ENCODE assay signal across 9 mouse cellular contexts in the genomic region with DNA sequence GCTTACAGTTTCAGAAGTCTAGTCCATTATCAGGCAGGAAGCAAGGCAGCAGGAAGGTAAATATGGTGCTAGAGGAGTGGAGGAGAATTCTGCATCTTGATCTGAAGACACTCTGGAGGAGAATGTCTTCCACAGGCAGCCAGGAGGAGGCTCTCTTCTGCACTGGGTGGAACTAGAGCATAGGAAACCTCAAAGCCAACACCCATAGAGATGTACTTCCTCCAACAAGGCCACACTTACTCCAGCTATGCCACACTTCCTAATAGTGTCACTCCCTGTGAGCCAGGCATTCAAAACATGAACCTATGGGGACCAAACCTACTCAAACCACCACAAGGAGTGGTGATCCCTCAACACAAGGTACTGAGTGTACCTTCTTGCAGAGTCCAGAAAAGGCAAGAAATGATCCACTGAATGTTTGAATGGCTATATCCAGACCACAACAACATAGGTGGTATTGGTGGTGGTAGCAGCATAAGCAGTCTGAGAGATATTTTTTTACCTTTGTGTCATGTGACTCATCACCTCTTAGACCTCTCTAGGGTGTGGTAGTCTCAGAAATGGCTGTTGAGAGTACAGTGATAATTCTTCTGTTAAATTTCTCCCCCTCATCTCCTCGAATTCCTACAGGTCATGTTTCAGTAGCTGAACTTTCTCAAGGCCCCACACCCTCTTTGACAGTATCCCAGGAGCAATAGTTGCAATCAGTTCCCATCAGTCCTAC.
A peak's percentile ranks its signal among the peaks of the same experiment; 100 is the strongest.
DNase-seq lines count a peak whose midpoint lies in the region; ATAC-seq and TF ChIP-seq lines count a peak whose summit lies in the region.
"Had no signal": no experiment of that assay in that cellular context is flagged by ENCODE, and none has a peak within 500 bp of the region (broad histone marks: within the 10 kb centered on the region; RNA-seq: fewer than 3 reads in every experiment).

No protein-coding gene starts in this region.

- no peaks in the 10 kb centered on the region for H3K9me3 ChIP-seq in heart, embryonic 10.5 days
- H3K9me3 ChIP-seq in intestine, embryonic 15.5 days = no peaks in the 10 kb centered on the region
- H3K9me3 ChIP-seq in midbrain, postnatal 0 days (ENCODE audit: low read length) = no peaks in the 10 kb centered on the region

- no peaks in the 10 kb centered on the region for H3K27me3 ChIP-seq in heart, embryonic 10.5 days (ENCODE audit: insufficient read depth, poor library complexity, severe bottlenecking)
- H3K27me3 ChIP-seq in intestine, embryonic 15.5 days (replicated peaks) = no peaks in the 10 kb centered on the region
- no peaks in the 10 kb centered on the region for H3K27me3 ChIP-seq in midbrain, postnatal 0 days (ENCODE audit: insufficient read depth, low read length)

- H3K4me3 ChIP-seq in heart, embryonic 10.5 days = no peak overlapping the region
- no peak overlapping the region for H3K4me3 ChIP-seq in intestine, embryonic 15.5 days (replicated peaks)
- H3K4me3 ChIP-seq in midbrain, postnatal 0 days (ENCODE audit: low read depth, low read length) = no peak overlapping the region

- intact Hi-C loops in heart, postnatal 10 days (cut with DNase I) = no loop called here

- no peak for TF ChIP-seq CTCF in midbrain, postnatal 0 days (IDR thresholded peaks at IDR 0.05)

- no peak overlapping the region for H3K4me2 ChIP-seq in intestine, embryonic 15.5 days (replicated peaks)
- H3K4me2 ChIP-seq in midbrain, postnatal 0 days (ENCODE audit: low read depth, low read length, poor library complexity, severe bottlenecking) = no peak overlapping the region

- 54% methylated on average over 1 of the region's 1 CpGs for WGBS in heart, embryonic 10.5 days
- 48% methylated on average over 1 of the region's 1 CpGs for WGBS in intestine, embryonic 15.5 days
- WGBS in midbrain, postnatal 0 days = 32% methylated on average over 1 of the region's 1 CpGs

- H3K36me3 ChIP-seq in heart, embryonic 10.5 days = no peaks in the 10 kb centered on the region
- no peaks in the 10 kb centered on the region for H3K36me3 ChIP-seq in intestine, embryonic 15.5 days
- H3K36me3 ChIP-seq in midbrain, postnatal 0 days (ENCODE audit: insufficient read depth, low read length) = no peaks in the 10 kb centered on the region

- no peak overlapping the region for H3K9ac ChIP-seq in intestine, embryonic 15.5 days
- no peak overlapping the region for H3K9ac ChIP-seq in midbrain, postnatal 0 days (replicated peaks; ENCODE audit: low read length, poor library complexity, severe bottlenecking)

- no peaks in the 10 kb centered on the region for H3K4me1 ChIP-seq in heart, embryonic 10.5 days
- H3K4me1 ChIP-seq in intestine, embryonic 15.5 days (replicated peaks) = no peaks in the 10 kb centered on the region
- H3K4me1 ChIP-seq in midbrain, postnatal 0 days (ENCODE audit: insufficient read depth, low read length) = no peaks in the 10 kb centered on the region

- DNase-seq in heart, postnatal 10 days = peak; percentile 3 to 7
- DNase-seq in heart, embryonic 10.5 days (ENCODE audit: low spot score) = no peak
- DNase-seq in thymus, postnatal 14 days = peak; percentile 65
- no peak for DNase-seq in urinary bladder, postnatal 36 days (ENCODE audit: low spot score in 2 of 2)
- DNase-seq in midbrain, postnatal 0 days (ENCODE audit: low spot score) = no peak
- no peak for DNase-seq in right cerebral cortex, adult 18-20 months
- DNase-seq: gastrocnemius, postnatal 25 days had no signal

- peak; percentile 55; the same call in 1 of the 2 replicates for ATAC-seq in intestine, embryonic 15.5 days
- peak; percentile 100 for ATAC-seq in megakaryocyte progenitor cell, adult 5-6 weeks (replicated peaks; ENCODE audit: poor library complexity)
- no peak for ATAC-seq in midbrain, postnatal 0 days (ENCODE audit: low FRiP score)

- no peak overlapping the region for H3K27ac ChIP-seq in heart, embryonic 10.5 days
- no peak overlapping the region for H3K27ac ChIP-seq in intestine, embryonic 15.5 days
- no peak overlapping the region for H3K27ac ChIP-seq in midbrain, postnatal 0 days (ENCODE audit: low read depth, low read length)

Comparison
In these comparisons a context has a peak if more than half of its experiments do, and no peak if none do; other contexts are left out.
1. DNase-seq: peak in heart, postnatal 10 days (2 of 2) and thymus, postnatal 14 days (single experiment); none in heart, embryonic 10.5 days (single experiment), urinary bladder, postnatal 36 days (0 of 2), midbrain, postnatal 0 days (single experiment) and right cerebral cortex, adult 18-20 months (single experiment).